Mouse (Mus musculus): ENCODE results near the gene Gramd1a.

Gene Gramd1a

GRCm38 (mm10) chr7:31151301-31152241 is 4.1 kb downstream of the Gramd1a start:
- peak in 1 of 2 experiments; percentile 45 for DNase-seq (ENCODE audit: low spot score in 2 of 2)

- DNase-seq (ENCODE audit: low spot score in 2 of 2) = peak; percentile 83 to 88
Observed at GRCm38 (mm10) chr7:31150566-31151300, 5.0 kb downstream of the Gramd1a start.

DNA sequence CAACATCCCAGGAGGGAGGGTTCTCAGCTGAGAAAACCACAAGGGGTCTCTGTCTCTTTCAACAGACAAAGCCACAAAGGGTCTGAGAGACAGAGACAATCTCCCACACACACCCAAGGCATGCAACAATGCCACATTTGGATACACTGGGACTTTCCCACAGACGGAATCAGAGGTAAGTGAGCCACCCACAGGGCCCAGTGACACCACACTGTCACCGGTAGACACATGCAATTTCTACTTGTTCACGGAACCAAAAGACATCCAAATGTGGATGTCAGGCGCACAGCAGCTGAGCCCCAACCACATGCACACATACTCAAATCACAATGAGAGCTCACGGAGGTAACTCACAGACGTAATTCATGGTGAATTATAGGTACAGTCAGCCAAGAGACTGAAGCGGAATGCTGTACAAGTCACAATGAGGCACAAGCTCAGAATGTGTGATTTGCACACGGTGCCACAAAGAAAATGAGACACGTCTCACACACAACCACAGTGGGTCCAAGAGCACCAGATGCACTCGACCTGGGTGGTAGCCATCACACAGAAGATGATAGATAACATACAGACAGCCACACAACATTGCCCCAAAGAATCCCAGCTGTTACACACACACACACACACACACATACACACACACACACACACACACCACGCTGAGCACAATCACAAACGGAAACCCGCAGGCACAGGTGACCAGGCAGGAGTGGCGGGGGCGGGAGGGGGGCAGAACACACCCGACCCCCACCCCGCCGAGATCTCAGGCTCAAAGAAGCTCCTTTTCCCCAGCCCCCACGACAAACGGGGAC is 5.7 kb downstream of the Gramd1a start:
- DNase-seq (ENCODE audit: low spot score in 2 of 2) = peak; percentile 40 to 62

DNA sequence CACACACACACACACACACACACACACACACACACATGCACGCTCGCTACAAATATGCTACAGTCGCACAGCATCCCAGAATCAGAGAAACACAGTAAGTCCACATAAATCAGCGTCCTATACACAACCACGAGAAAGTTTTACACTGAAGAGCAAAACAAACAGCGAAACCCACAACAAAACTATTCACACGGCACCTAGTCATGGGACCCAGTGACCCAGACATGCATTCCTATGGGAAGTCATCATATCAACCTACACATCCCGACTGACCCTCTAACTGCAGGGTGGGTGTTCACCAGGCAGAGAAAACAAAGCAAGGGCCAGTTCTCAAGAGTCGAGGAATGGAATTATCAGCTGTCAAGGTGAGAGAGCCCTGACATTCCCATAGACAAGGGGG is 6.4 kb downstream of the Gramd1a start:
- DNase-seq (ENCODE audit: low spot score in 2 of 2) = peak in 1 of 2 experiments; percentile 2

- DNase-seq (ENCODE audit: low spot score in 2 of 2) = peak in 1 of 2 experiments; percentile 46
Observed at GRCm38 (mm10) chr7:31148756-31149155, 6.9 kb downstream of the Gramd1a start.

GRCm38 (mm10) chr7:31148086-31148485 is 7.6 kb downstream of the Gramd1a start:
- peak in 1 of 2 experiments; percentile 2 for DNase-seq (ENCODE audit: low spot score in 2 of 2)

GRCm38 (mm10) chr7:31145596-31146160 is 10.0 kb downstream of the Gramd1a start:
- no peak for DNase-seq (ENCODE audit: low spot score in 2 of 2)

- peak in 1 of 2 experiments; percentile 5 for DNase-seq (ENCODE audit: low spot score in 2 of 2)
Observed at GRCm38 (mm10) chr7:31144886-31145285, 10.8 kb downstream of the Gramd1a start.

DNA sequence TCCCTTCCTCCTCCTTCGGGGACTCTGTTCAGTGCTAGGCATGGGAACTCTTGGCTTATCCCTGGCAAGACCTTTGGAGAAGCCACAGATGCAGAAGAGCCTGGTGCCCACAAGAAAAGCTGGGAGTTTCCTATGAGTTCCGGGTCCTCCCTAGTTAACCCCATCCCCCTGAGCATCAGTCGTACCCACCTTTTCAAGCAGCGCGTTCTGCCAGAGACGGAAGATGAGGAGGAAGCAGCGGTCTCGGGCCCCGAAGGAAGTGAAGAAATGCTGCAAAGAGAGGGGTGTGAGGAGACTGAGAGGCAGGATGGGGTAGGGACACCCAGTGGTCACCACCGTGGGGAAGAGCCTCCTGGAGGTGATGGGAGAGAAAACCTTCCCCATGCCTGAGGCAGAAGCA is 14.8 kb downstream of the Gramd1a start:
- no peak for DNase-seq (ENCODE audit: low spot score in 2 of 2)

DNA sequence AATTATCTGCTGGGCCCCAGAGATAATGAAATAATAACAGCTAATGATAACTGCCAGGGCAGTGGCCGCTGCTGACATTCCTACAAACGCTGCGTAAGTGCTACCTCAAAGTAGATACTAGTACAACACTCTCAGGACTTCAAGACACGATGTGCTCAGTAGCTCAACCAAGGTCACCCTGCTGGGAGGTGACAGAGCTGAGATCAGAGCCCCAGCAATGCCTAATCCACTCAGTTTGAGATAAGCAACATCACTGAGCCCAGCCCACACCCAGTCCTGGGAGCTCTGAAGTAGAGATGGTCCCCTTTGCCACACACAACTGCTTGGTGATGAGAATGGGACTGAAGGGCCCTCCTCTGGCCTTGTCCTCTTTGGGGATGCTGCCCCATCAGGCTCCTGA is 15.4 kb downstream of the Gramd1a start:
- DNase-seq (ENCODE audit: low spot score in 2 of 2) = no peak

DNA sequence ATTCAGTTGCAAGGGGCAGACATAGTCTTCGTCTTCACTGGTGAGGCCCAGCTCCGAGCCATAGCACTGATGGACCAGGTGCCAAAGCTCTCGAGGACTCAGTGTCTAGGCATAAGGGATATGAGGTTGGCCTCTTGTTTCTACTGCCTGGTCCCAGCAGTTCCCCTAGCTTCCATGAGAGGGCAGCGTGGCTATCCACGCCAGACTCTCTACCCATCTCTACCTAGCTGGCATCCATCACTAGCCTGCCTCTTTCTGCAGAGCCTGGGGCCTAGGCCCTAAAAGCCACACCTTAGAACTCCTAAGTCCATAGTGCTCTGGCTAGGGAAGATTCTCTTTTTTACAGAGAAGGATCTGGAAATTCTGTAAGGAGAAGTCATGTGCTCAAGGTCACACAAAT is 15.9 kb downstream of the Gramd1a start:
- DNase-seq (ENCODE audit: low spot score in 2 of 2) = no peak

DNA sequence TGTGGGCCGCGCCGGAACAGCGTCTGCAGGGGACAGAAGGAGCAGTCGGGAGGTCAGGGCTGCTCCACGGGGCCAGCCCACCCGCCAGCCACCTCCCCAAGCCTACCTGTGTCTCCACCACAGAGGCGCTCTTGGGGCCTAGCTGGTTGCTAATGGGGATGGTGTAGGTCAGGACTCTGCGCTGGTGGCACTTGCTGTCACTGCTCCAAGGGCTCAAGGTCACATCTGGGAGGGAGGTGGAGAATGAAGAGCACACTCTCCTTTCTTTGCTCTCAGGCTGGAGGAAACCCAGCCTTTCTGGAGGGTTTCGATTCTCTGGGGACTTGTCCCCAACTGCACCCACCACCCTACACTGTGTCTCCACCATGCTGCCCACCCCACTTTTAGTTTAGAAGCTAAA is 20.0 kb downstream of the Gramd1a start:
- no peak for DNase-seq (ENCODE audit: low spot score in 2 of 2)

GRCm38 (mm10) chr7:31131866-31132265 is 23.8 kb downstream of the Gramd1a start:
- no peak for DNase-seq (ENCODE audit: low spot score in 2 of 2)

DNA sequence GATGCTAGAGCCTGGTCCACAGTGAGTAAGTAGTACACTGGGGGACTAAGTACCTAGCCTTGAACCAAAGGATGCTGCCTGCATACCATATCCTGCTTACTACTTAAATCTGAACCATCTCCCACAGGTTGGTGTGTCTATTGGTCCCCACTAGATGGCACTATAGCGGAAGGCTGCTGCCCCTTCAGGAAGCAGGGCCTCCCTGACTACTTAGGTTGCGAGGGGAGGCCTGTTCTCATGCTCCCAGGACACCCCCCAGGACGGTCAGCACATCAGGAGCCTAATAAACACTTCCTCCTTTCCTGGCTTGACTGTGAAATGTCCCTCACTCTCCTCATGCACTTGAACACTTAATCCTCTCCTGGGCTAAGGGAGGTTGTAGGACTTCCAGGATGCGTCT is 24.9 kb downstream of the Gramd1a start:
- DNase-seq (ENCODE audit: low spot score in 2 of 2) = no peak

DNA sequence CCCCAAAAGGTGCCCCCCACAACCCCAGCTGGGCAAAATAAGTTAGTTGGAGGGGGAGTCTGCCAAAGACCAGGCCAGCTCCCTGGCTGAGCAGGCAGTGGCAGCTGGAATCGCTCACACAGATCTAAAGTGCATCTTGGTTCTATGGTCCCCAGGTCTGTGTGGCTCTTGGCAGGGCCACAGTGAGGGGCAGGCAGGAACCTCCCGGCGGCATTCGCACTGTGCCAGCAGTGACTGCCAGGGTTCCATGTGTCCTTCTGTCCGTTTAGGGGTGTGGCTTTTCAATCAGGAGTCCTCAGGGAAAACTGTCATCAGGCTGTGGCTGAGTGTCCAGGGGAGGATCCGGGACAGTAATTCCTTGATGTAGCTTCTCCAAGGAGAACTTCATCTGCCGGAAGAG is 25.5 kb downstream of the Gramd1a start:
- no peak for DNase-seq (ENCODE audit: low spot score in 2 of 2)

GRCm38 (mm10) chr7:31128157-31128705 is 27.5 kb downstream of the Gramd1a start:
- DNase-seq (ENCODE audit: low spot score in 2 of 2) = no peak

DNA sequence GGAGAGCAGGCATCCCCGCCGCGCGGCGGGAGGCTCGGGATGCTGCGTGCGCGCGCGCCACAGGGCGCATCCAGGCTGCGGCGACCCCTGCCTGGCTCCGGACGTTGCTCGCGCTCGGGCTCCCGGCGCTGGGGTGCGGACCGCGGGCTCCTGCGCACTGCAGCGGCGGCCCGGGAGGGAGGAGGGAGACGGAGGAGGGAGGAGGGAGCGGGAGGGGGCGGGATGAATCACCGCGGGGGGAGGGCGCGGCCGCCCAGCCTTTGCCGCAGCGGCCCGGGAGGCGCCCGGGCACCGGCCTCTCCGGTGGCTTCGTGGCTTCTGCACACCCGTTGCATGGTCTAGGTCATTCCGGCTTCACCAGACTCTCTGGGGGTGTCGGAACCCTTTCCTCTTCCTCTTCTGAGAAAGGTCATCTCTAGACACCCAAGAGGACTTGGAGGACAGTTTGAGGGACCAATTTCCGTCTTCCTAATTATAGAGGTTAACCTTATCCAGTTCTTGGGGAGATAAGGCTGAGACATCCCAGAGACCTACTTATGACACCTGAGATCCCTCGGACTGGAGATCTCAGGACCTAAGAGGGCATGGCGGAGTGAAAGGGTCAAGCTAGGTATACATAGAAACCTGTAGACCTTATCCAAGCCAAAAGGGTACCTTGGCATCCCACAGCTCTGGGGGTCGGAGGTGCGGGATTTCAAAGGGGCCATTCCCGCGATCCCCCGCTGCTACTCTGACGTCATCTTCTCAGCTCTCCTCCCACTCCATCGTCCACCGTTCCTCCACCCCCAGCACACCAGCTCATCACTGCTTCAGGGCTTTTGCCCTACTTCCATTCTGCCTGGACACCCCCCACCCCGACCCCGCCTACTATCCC is 28.6 kb downstream of the Gramd1a start, which contains the start of gene Scn1b:
Gene Scn1b, minus strand, starts transcription at position 153 of the 874 bp plus-strand sequence.
- peak; percentile 70 for DNase-seq (ENCODE audit: low spot score in 2 of 2)

DNA sequence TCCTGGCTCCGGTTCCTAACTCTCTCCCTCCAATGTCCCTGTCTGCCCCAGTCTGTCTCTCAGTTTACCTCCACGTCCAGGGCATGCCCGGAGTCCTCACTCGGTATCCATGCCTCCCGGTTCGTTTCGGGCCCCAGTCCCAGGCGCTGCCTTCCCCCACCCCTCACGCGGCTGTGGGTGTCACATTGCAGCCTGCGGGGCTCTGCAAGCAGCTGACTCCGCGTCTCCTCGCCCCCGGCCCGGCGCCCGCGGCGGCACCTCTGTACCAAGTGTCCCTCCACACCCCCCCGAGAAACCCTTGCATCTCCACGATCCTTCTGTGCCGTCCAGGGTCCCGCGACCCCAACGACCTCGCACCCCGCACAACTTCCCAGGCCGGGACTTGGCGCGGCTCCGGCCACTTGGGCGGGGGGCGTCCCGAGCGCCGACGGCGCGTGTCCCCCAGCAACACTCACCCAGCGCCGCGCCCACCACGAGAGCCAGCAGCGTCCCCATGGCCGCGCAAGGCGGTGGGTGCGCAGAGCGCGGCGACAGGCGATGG is 29.4 kb downstream of the Gramd1a start:
- peak in 1 of 2 experiments; percentile 64 for DNase-seq (ENCODE audit: low spot score in 2 of 2)

DNA sequence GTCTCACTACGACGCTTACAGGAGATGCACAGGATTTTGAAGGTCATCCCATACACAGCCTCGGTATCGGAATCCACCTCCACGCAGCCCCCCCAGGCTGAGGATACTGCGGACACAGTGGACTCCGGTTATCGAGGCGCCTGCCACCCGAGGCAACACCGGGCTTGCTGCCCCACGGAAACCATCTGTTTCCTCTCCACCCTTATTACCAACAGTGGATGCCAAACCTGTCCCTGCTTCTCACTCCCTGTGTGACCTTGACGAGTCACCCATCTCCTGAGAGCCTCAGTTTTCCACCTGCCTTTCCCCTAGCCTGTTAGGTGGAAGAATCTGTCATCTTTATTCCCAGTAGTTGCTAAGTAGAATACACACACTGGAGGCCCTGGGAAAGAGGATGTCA is 30.6 kb downstream of the Gramd1a start:
- no peak for DNase-seq (ENCODE audit: low spot score in 2 of 2)

DNA sequence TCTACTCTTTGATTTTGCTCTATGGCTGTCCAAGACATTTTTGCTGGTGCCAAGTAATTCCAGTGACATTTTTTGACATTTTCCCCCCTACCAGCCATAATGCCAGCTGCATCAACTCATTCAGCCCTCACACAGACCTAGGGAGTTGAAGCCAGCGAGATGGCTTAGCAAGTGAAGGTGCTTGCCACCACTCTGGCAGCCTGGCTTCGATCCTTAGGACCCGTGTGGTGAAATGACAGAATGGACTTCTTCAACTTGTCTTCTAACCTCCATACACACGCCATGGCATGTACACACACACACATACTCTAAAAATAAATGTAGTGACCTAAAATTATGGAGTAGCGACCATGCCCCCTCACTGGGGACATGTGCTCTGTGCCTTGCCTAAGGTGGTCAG is 31.3 kb downstream of the Gramd1a start:
- DNase-seq (ENCODE audit: low spot score in 2 of 2) = no peak

Measured in right cerebral cortex, adult 2 months (tissue).